Mouse (Mus musculus) olfactory bulb, adult 2 months (tissue): ENCODE data around the gene Spatc1l.

Source experiments
- CTCF ChIP-seq: fragments of 200-500 bp; IDR thresholded peaks from 2 replicates; pipeline ENCODE4 v1.5.1; 2012; ENCODE audit warnings: low read depth, mild to moderate bottlenecking, low read length, moderate library complexity; ENCODE audit not compliant: insufficient read depth
- POLR2A ChIP-seq: fragments of 200-500 bp; IDR thresholded peaks from 2 replicates; pipeline ENCODE4 v1.6.1; 2012; ENCODE audit warnings: mild to moderate bottlenecking, low read depth, low read length, moderate library complexity; ENCODE audit not compliant: insufficient read depth

- no peak for TF ChIP-seq CTCF
- TF ChIP-seq POLR2A: no peak
Measured at GRCm38 (mm10) chr10:76596338-76596737, 34.3 kb downstream of the Spatc1l start.
